Mouse (Mus musculus) common myeloid progenitor, adult 5-6 weeks (primary cell): ENCODE measurements at regions not wholly inside any gene's neighbourhood (a gene's known extent, or its start where the extent isn't known, plus 50 kb on each side); places are given as distances from the start of the nearest gene placed in this dataset.

ENCODE experiments used
- ATAC-seq: replicated peaks from 2 replicates; pipeline ENCODE4 v1.8.0; 2016; ENCODE audit warnings: low read depth, mild to moderate bottlenecking, moderate TSS enrichment, inconsistent platforms; ENCODE audit not compliant: poor library complexity, severe bottlenecking

DNA sequence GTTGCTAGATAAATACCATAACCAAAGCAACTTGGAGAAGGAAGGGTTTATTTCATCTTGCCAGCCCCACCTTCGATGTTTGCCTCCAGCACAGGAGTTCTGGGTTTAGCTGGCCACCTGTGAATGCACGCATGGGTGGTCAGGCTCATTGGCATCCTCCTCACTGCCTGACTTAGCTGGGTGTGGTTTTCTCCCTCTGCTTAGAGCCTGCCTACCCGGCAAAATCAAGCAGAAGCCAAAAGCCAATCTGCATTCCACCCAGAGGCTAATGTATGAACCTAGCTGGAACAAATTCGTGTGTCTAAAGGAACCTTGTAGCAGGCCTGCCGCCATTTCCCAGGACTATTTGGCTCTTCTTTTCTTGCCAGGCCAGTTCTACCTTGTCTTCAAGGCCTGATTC lies 58.7 kb upstream of the Sox13 start:
- ATAC-seq = no peak

DNA sequence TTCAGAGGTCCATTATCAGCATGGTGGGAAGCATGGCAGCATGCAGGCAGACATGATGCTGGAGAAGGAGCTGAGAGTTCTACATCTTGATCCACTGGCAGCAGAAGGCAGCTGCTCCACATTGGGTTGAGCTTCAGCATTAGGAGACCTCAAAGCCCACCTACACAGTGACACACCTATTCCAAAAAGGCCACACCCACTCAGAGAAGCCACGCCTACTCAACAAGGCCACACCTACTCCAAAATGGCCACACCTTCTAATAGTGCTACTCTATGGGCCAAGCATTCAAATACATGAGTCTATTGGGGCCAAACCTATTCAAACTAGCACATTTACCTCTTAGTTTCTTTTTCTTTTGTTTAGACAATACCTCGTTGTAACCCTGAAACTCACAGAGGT lies 50.4 kb upstream of the Sox13 start:
- no peak for ATAC-seq
